Mouse (Mus musculus): Measurements from ENCODE around the gene Olfr212. TPM values are rescaled to one million over a fixed set of nuclear protein-coding genes. Genes with fewer than 3 reads are reported as not detected.
"Not testable (repeated sequence)": the region's sequence is repeated elsewhere in the genome, so short reads cannot be mapped to it uniquely, and the experiment has no call there.

The Olfr212 gene
- not detected in 2 replicates for polyA plus RNA-seq (2015; fragmentation: Nextera tagmentation; extraction: Ambion mirVana)

DNA sequence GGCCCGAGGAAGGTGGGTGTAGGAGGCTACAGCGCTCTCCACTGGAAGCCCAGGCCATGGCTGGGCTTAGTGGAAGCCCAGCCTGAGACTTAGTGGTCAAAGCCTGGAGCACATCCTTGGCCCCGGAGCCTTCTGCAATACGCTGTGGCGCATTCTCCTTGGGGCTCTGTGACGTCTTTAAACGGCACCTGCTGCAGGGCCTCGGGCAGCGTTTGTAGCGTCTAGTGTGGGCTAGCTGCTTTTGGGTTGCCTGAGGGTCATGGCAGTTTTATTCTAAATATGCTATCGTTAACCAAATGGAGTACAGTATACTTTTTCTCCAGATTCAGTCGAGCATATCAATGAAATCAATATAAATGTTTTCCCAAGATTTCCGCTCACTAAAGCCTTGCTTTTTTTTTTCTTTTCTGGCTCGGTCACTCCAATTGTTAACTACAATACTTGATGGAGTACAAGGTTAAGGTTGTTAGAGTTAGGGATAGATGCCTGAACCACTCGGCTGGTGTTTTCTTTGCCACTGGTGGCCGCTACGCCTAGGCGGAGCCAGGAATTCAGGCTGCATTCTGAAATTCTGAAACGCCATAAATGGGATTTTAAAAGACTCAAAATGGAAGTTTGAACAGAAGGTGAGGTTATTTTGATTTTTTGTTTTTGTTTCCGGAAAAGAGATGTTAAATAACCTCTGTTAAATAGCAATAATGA is at the start of gene Olfr212:
Gene Olfr212 (plus strand): TSS at position 215 of the 702 bp plus-strand sequence.
- H3K9ac ChIP-seq; H3K4me2 ChIP-seq (replicated peaks); H3K27ac ChIP-seq; ATAC-seq (ENCODE audit: low FRiP score, low read depth); H3K4me1 ChIP-seq; H3K4me3 ChIP-seq; H3K36me3 ChIP-seq; H3K27me3 ChIP-seq: not testable (repeated sequence)
- peaks cover 24% of the 10 kb centered on the region for H3K9me3 ChIP-seq
- 92% methylated on average over 20 of the region's 20 CpGs for WGBS

DNA sequence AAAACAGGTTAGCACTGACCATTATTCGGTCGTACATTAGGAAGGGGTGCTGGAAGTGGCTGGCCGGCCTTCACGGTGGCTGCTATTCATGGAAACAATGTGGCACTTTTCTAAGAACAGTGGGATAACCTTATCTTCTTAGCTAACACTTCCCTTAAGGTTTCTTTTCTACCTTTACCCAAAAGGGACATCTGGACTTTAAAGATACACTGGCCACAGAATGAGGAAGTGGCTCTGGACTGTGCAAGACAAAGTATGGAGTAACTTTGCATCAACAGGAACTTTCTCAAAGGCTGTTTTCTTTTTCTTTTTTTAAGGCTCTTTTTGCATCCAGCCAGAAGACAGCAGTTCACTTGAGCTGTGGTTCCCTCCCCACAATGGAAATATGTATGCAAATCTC is 47.6 kb upstream of the Olfr212 start:
- Histone ChIP-seq H3K9me3 (no peaks in the 10 kb centered on the region), H3K4me2 (replicated peaks) (no peak overlapping the region), H3K9ac (no peak overlapping the region), H3K4me1 (peaks cover 8% of the 10 kb centered on the region), H3K36me3 (no peaks in the 10 kb centered on the region), H3K27me3 (peaks cover 51% of the 10 kb centered on the region), H3K27ac (no peak overlapping the region), H3K4me3 (no peak overlapping the region)
- no peak for ATAC-seq (ENCODE audit: low FRiP score, low read depth)
- WGBS = 80% methylated on average over 4 of the region's 4 CpGs

DNA sequence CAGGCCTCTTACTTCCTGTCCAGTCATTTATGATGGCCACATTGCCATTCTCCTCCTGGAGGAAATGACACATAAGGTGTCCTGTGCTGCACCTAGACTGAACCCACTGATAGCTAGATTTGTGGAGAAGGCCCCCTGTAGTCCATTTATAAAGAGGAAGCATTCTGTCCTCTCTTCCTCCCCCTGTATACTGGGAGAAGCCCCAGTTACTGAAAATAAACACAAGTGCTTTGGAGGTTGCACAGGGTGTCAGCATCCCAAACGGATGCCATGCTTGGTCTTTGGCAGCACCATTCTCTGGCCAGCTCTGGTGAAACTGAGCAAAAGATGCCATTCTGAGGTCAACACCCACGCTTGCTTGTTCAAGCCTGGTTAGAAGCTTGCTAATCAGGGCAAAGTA is 47.1 kb upstream of the Olfr212 start:
- peaks cover 8% of the 10 kb centered on the region for H3K4me1 ChIP-seq
- 68% methylated on average over 2 of the region's 2 CpGs for WGBS
- peaks cover 51% of the 10 kb centered on the region for H3K27me3 ChIP-seq
- no peaks in the 10 kb centered on the region for H3K36me3 ChIP-seq
- H3K9me3 ChIP-seq = no peaks in the 10 kb centered on the region
- no peak overlapping the region for H3K27ac ChIP-seq
- no peak overlapping the region for H3K4me3 ChIP-seq
- no peak overlapping the region for H3K9ac ChIP-seq
- no peak overlapping the region for H3K4me2 ChIP-seq (replicated peaks)
- ATAC-seq (ENCODE audit: low FRiP score, low read depth) = no peak

DNA sequence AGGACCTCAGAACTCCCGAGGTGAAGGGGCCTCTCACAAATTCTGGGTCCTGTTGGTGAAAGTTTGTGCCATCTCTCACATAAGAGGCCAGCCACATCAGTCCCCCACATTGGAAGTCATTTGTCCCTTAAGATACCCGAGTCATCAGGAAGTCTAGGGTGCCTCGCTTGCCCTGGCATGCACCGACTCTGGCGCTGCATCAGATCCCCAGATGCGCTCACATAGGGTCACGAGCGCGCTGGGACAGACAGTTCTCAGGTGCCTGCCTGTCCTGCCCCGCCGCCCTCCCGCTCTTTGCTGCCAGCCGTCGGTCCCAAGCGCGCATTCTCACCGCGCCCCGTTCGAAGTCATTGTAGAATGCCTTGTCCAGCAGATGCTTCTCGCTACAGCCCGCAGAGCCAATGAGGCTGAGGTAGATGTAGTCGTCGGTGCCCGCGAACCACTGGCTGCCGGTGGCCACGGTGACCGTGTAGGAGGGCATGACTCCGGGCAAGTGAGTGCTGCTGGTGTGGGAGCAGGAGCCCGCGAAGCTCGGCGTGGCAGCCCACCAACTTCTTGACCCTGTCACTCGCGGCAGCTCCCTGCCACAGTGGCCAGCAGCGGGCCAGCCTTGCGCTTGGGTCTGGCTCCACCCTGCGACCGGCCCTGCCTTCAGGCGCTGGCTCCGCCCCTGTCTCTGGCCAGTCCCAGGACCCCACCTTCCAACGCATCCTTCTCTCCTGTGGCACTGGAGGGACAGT is 45.6 kb upstream of the Olfr212 start, which contains the start of gene Alox5:
Gene Alox5 (minus strand): TSS at position 635 of the 740 bp plus-strand sequence.
- Histone ChIP-seq H3K9ac (peak within 1 kb of the TSS; percentile 56; the same call in 1 of the 2 replicates), H3K9me3 (no peaks in the 10 kb centered on the region), H3K36me3 (no peaks in the 10 kb centered on the region), H3K27me3 (peaks cover 51% of the 10 kb centered on the region), H3K4me1 (peaks cover 8% of the 10 kb centered on the region), H3K4me2 (replicated peaks) (peak within 1 kb of the TSS; percentile 64), H3K4me3 (peak within 1 kb of the TSS; percentile 36), H3K27ac (no peak within 1 kb of the TSS)
- no peak for ATAC-seq (ENCODE audit: low FRiP score, low read depth)
- 4% methylated on average over 43 of the region's 43 CpGs for WGBS

DNA sequence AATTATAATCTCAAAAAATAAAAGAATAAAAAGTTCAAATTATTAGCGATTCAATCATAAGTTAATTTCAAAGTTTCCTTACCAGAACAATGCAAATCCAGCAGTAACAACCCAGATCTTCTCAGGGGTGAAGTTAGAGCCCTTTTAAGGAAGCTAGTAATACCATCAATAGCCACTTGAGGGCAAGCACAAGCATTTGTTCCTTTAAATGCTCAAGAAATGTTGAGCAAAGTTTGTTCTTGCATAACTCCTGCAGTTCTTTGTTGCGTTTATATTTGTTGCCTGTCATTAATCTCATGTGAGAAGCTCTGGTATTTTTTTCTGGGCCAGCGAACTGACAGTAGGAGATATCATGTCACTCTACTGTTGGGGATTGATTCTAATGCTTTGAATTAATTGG is 38.2 kb upstream of the Olfr212 start:
- H3K4me1 ChIP-seq = no peaks in the 10 kb centered on the region
- no peaks in the 10 kb centered on the region; the same call in 1 of the 2 replicates for H3K27me3 ChIP-seq
- no peak overlapping the region for H3K9ac ChIP-seq
- no peak overlapping the region for H3K4me3 ChIP-seq
- 29% methylated on average over 3 of the region's 3 CpGs for WGBS
- no peaks in the 10 kb centered on the region for H3K9me3 ChIP-seq
- H3K27ac ChIP-seq = no peak overlapping the region
- no peak overlapping the region for H3K4me2 ChIP-seq (replicated peaks)
- no peaks in the 10 kb centered on the region for H3K36me3 ChIP-seq
- no peak for ATAC-seq (ENCODE audit: low FRiP score, low read depth)

DNA sequence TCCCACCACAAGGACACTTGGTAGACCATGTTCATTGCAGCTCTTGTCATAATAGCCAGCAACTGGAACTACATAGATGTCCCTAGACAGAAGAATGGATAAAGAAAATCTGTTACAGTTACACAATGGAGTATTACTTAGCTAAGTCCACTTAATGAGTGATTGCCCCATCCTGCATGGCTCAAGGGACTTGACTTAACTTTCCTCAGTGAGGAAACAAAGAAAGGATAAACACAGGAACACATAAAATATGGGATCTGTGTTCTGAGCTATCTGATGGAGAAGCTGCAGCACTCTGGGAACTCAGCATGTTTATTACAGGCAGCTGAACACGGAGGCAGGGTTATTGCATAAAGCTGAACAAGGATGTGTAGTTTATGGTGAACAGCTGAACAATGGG is 21.2 kb upstream of the Olfr212 start:
- Histone ChIP-seq H3K9ac (no peak overlapping the region), H3K27ac (no peak overlapping the region), H3K27me3 (no peaks in the 10 kb centered on the region), H3K4me3 (no peak overlapping the region), H3K36me3 (no peaks in the 10 kb centered on the region), H3K4me2 (replicated peaks) (no peak overlapping the region), H3K4me1 (no peaks in the 10 kb centered on the region), H3K9me3 (no peaks in the 10 kb centered on the region)
- ATAC-seq (ENCODE audit: low FRiP score, low read depth) = no peak
- WGBS = 68% methylated on average over 1 of the region's 1 CpGs

DNA sequence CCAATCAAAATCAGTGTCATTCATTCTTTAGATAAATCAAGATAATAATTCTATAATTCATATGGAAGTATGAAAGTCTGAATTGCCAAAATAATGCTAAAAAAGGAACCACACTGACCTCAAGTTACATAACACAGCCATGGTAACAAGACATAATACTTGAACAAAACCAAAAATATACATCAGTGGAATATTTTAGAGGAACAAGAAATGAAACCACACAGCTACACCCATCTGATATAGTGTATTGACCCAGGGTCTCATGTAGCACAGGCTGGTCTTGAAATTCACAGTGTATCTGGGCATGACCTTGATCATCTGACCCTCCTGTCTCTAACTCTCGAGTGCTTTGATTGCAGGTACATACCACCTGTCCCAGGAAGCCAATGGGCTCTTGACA is 19.5 kb upstream of the Olfr212 start:
- no peak for ATAC-seq (ENCODE audit: low FRiP score, low read depth)
- H3K4me1 ChIP-seq = no peaks in the 10 kb centered on the region
- no peak overlapping the region for H3K4me2 ChIP-seq (replicated peaks)
- WGBS = 61% methylated on average over 1 of the region's 1 CpGs
- H3K9ac ChIP-seq = no peak overlapping the region
- no peaks in the 10 kb centered on the region for H3K9me3 ChIP-seq
- no peak overlapping the region for H3K4me3 ChIP-seq
- no peaks in the 10 kb centered on the region for H3K36me3 ChIP-seq
- H3K27ac ChIP-seq = no peak overlapping the region
- H3K27me3 ChIP-seq = no peaks in the 10 kb centered on the region

DNA sequence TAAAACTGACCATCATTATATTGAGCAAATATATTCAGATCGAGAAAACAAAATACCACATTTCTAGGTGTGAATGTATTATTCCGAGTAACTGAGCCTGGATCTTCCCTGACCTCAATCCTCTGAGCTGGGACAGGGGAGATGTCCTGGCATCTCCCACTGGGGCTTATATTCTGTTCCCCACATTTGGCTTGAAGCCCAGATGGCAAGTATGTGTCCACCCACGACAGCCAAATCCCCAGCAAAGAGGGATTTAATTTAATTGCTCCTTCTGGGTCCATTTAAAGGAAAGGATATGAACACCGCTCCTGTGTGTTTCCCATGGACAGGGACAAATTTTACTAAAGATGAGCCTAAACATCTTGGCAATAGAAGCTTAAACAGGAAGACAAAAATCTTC is 17.5 kb upstream of the Olfr212 start, which contains the start of gene Olfr211:
Gene Olfr211 (plus strand): TSS at position 301 of the 400 bp plus-strand sequence.
- ATAC-seq (ENCODE audit: low FRiP score, low read depth) = no peak
- Histone ChIP-seq H3K27ac (no peak within 1 kb of the TSS), H3K27me3 (no peaks in the 10 kb centered on the region), H3K4me1 (no peaks in the 10 kb centered on the region), H3K9me3 (no peaks in the 10 kb centered on the region), H3K9ac (no peak within 1 kb of the TSS), H3K36me3 (no peaks in the 10 kb centered on the region), H3K4me2 (replicated peaks) (no peak within 1 kb of the TSS), H3K4me3 (no peak within 1 kb of the TSS)
- WGBS = 63% methylated on average over 4 of the region's 4 CpGs

DNA sequence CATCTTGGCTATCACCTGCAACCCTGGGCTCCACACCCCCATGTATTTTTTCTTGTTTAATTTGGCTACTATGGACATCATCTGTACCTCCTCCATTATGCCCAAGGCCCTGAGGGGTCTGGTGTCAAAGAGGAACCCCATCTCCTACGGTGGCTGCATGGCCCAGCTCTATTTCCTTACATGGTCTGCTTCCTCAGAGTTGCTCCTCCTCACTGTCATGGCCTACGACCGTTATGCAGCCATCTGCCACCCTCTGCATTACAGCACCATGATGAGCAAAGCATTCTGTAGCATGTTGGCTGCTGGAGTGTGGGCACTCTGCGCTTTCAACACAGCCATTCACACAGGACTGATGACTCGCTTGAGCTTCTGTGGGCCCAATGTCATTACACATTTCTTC is 12.6 kb upstream of the Olfr212 start:
- Histone ChIP-seq H3K4me1 (no peaks in the 10 kb centered on the region), H3K4me2 (replicated peaks) (no peak overlapping the region), H3K9ac (no peak overlapping the region), H3K27me3 (no peaks in the 10 kb centered on the region), H3K4me3 (no peak overlapping the region), H3K9me3 (no peaks in the 10 kb centered on the region), H3K36me3 (no peaks in the 10 kb centered on the region), H3K27ac (no peak overlapping the region)
- ATAC-seq (ENCODE audit: low FRiP score, low read depth) = no peak
- WGBS = 82% methylated on average over 5 of the region's 5 CpGs

DNA sequence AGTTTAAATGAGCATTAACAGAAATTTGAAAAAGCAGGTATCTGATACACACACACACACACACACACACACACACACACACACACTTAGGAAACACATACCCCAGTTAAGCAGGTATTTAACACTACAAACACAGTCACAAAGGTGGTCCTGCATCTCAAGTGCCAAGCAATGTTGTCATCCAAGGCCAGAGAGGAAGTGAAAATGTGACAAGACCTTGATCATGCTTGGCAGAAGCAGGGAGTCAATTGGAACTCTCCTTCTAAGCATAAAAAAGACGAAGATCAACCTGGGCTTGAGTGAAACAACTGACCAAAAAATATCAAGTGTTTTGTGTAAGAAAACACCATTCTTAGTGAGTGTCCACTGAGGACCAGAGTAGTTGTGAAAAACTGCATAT is 10.4 kb upstream of the Olfr212 start:
- no peaks in the 10 kb centered on the region for H3K36me3 ChIP-seq
- H3K9me3 ChIP-seq = no peaks in the 10 kb centered on the region; the same call in 1 of the 2 replicates
- no peak overlapping the region for H3K4me2 ChIP-seq (replicated peaks)
- H3K27ac ChIP-seq = no peak overlapping the region
- WGBS = 76% methylated on average over 1 of the region's 1 CpGs
- H3K9ac ChIP-seq = no peak overlapping the region
- no peaks in the 10 kb centered on the region for H3K4me1 ChIP-seq
- no peak overlapping the region for H3K4me3 ChIP-seq
- H3K27me3 ChIP-seq = no peaks in the 10 kb centered on the region
- no peak for ATAC-seq (ENCODE audit: low FRiP score, low read depth)

DNA sequence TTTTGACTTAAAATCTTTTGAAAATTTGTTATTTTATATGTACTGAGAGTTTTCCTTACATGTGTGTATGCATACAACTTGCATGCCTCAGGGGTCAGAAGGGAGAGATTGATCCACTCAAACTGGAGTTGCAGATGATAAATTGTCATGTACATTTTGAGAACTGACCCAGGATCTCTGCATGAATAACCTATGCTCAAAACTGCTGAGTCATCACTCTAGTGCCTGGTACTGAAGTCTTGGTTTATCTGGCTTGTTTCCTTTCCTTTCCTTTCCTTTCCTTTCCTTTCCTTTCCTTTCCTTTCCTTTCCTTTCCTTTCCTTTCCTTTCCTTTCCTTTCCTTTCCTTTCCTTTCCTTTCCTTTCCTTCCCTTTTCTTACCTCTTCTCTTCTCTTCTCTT is 8.5 kb downstream of the Olfr212 start:
- Histone ChIP-seq H3K27ac (no peak overlapping the region), H3K9ac (no peak overlapping the region), H3K4me3 (no peak overlapping the region), H3K9me3 (no peaks in the 10 kb centered on the region), H3K27me3 (no peaks in the 10 kb centered on the region), H3K4me1 (no peaks in the 10 kb centered on the region), H3K36me3 (no peaks in the 10 kb centered on the region), H3K4me2 (replicated peaks) (no peak overlapping the region)
- no peak for ATAC-seq (ENCODE audit: low FRiP score, low read depth)

DNA sequence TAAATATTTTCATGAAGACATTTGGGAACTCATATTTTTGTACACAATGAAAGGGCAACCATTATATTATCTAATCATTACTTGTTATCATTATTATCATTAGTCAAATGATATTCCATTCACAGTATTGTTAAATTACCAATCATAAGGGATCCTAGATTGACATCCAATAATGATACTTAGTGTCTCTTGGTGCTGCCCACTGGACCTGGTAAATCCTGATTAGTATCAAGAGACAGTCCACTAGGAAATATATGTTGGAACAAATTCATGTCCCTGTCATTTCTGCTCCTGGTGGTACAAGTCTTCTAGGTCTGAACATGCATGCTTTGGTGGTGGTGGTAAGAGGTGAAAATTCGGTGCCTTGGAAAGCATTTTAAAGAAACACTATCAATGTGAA is 31.8 kb downstream of the Olfr212 start, which contains the start of gene Olfr213:
Gene Olfr213 (plus strand): TSS at position 301 of the 400 bp plus-strand sequence.
- Histone ChIP-seq H3K9ac (no peak within 1 kb of the TSS), H3K27me3 (no peaks in the 10 kb centered on the region), H3K9me3 (no peaks in the 10 kb centered on the region), H3K4me3 (no peak within 1 kb of the TSS), H3K36me3 (no peaks in the 10 kb centered on the region), H3K27ac (no peak within 1 kb of the TSS), H3K4me1 (no peaks in the 10 kb centered on the region), H3K4me2 (replicated peaks) (no peak within 1 kb of the TSS)
- 82% methylated on average over 1 of the region's 1 CpGs for WGBS
- ATAC-seq (ENCODE audit: low FRiP score, low read depth) = no peak

Data from limb, embryonic 13.5 days (tissue).